ENCODE assay signal across 8 mouse cellular contexts in genomic region chr10:85916498-85917309, GRCm38 (mm10). TPM values are rescaled to one million over a fixed set of nuclear protein-coding genes. Genes with fewer than 3 reads are reported as not detected.
DNase-seq lines count a peak whose midpoint lies in the region; ATAC-seq and TF ChIP-seq lines count a peak whose summit lies in the region.

TSS of gene Prdm4 (minus strand) at chr10:85917142.

- peak; percentile 100 for ATAC-seq in G1E (ENCODE audit: extremely low read depth, insufficient number of reproducible peaks, low FRiP score, poor library complexity, severe bottlenecking)
- ATAC-seq in forebrain, embryonic 16.5 days: peak; percentile 100
- ATAC-seq in lung, embryonic 14.5 days (ENCODE audit: insufficient read depth): peak; percentile 100

- peak within 1 kb of the TSS; percentile 94 for H3K4me3 ChIP-seq in G1E (ENCODE audit: low read depth, low read length)
- peak within 1 kb of the TSS; percentile 95 for H3K4me3 ChIP-seq in forebrain, embryonic 16.5 days (replicated peaks; ENCODE audit: low read length)
- peak within 1 kb of the TSS; percentile 89 for H3K4me3 ChIP-seq in layer of hippocampus, adult 2 months
- H3K4me3 ChIP-seq in lung, embryonic 14.5 days (ENCODE audit: low read depth, low read length): peak within 1 kb of the TSS; percentile 93
- peak within 1 kb of the TSS; percentile 94 for H3K4me3 ChIP-seq in olfactory bulb, adult 2 months (ENCODE audit: insufficient read depth, low read depth, low read length)
- peak within 1 kb of the TSS; percentile 75 for H3K4me3 ChIP-seq in thymus, adult 2 months (ENCODE audit: control insufficient read depth, insufficient read depth, low read length)

- intact Hi-C loops in heart, postnatal 36 days (cut with DNase I): loop anchor here (2.0 to 5.0 kb wide), 2 partner anchors 41 to 44 kb away; partner anchors contain the start of gene Rtcb

- H3K36me3 ChIP-seq in G1E (replicated peaks): peaks cover 32% of the 10 kb centered on the region
- peaks cover 8% of the 10 kb centered on the region for H3K36me3 ChIP-seq in forebrain, embryonic 16.5 days (ENCODE audit: control insufficient read depth, insufficient read depth)
- peaks cover 27% of the 10 kb centered on the region for H3K36me3 ChIP-seq in lung, embryonic 14.5 days (ENCODE audit: insufficient read depth)
- H3K36me3 ChIP-seq in thymus, adult 2 months (ENCODE audit: control insufficient read depth, insufficient read depth, low read length): peaks cover 17% of the 10 kb centered on the region

- H3K9ac ChIP-seq in forebrain, embryonic 16.5 days (replicated peaks; ENCODE audit: low read depth, low read length): peak within 1 kb of the TSS; percentile 88
- H3K9ac ChIP-seq in lung, embryonic 14.5 days: peak within 1 kb of the TSS; percentile 82

- 0 out of 2 replicates have a peak, but pooled peaks have one; percentile 21 for TF ChIP-seq POLR2A in olfactory bulb, adult 2 months (IDR thresholded peaks at IDR 0.05; ENCODE audit: insufficient read depth, low read depth, low read length)
- peak; percentile 50 for TF ChIP-seq POLR2A in thymus, adult 2 months (IDR thresholded peaks at IDR 0.05; ENCODE audit: control insufficient read depth, extremely low read depth, insufficient read depth, low read length, poor library complexity)

- H3K4me1 ChIP-seq in G1E (ENCODE audit: insufficient read depth, low read depth, low read length): peaks cover 21% of the 10 kb centered on the region
- peaks cover 14% of the 10 kb centered on the region for H3K4me1 ChIP-seq in forebrain, embryonic 16.5 days (replicated peaks; ENCODE audit: control insufficient read depth, insufficient read depth, low read length)
- 0 out of 2 replicates have a peak, but pooled peaks cover 4% of the 10 kb centered on the region for H3K4me1 ChIP-seq in lung, embryonic 14.5 days (ENCODE audit: insufficient read depth)
- H3K4me1 ChIP-seq in olfactory bulb, adult 2 months (ENCODE audit: control insufficient read depth, insufficient read depth, low read length): peaks cover 2% of the 10 kb centered on the region; the same call in 1 of the 2 replicates
- no peaks in the 10 kb centered on the region for H3K4me1 ChIP-seq in thymus, adult 2 months (replicated peaks; ENCODE audit: control insufficient read depth, insufficient read depth, low read length)

- H3K4me2 ChIP-seq in forebrain, embryonic 16.5 days (ENCODE audit: low read length): peak within 1 kb of the TSS; percentile 65
- H3K4me2 ChIP-seq in lung, embryonic 14.5 days: peak within 1 kb of the TSS; percentile 81

- peak within 1 kb of the TSS; percentile 83 for H3K27ac ChIP-seq in forebrain, embryonic 16.5 days (ENCODE audit: low read length)
- H3K27ac ChIP-seq in layer of hippocampus, adult 2 months: peak within 1 kb of the TSS; percentile 94
- peak within 1 kb of the TSS; percentile 83 for H3K27ac ChIP-seq in lung, embryonic 14.5 days (ENCODE audit: low read depth)
- H3K27ac ChIP-seq in olfactory bulb, adult 2 months (ENCODE audit: insufficient read depth, low read depth, low read length): no peak within 1 kb of the TSS
- no peak within 1 kb of the TSS for H3K27ac ChIP-seq in thymus, adult 2 months (ENCODE audit: control insufficient read depth, insufficient read depth, low read length)

- no peaks in the 10 kb centered on the region for H3K9me3 ChIP-seq in G1E (replicated peaks)
- no peaks in the 10 kb centered on the region for H3K9me3 ChIP-seq in forebrain, embryonic 16.5 days (ENCODE audit: control insufficient read depth, low read length)
- no peaks in the 10 kb centered on the region for H3K9me3 ChIP-seq in lung, embryonic 14.5 days (ENCODE audit: low read depth, low read length)

- TF ChIP-seq CTCF in G1E (IDR thresholded peaks at IDR 0.05; ENCODE audit: low read depth, low read length): no peak
- TF ChIP-seq CTCF in layer of hippocampus, adult 2 months (conservative IDR thresholded peaks at IDR 0.05): peak; percentile 64
- peak; percentile 48 for TF ChIP-seq CTCF in lung, embryonic 14.5 days (IDR thresholded peaks at IDR 0.05; ENCODE audit: low read depth)
- no peak for TF ChIP-seq CTCF in olfactory bulb, adult 2 months (IDR thresholded peaks at IDR 0.05; ENCODE audit: insufficient read depth, low read depth, low read length)
- peak; percentile 64 for TF ChIP-seq CTCF in thymus, adult 2 months (IDR thresholded peaks at IDR 0.05; ENCODE audit: borderline replicate concordance, control insufficient read depth, extremely low read depth, insufficient read depth, low read length, poor library complexity)

- peaks cover 8% of the 10 kb centered on the region for H3K27me3 ChIP-seq in G1E (ENCODE audit: insufficient read depth, low read length)
- no peaks in the 10 kb centered on the region for H3K27me3 ChIP-seq in forebrain, embryonic 16.5 days (replicated peaks; ENCODE audit: control insufficient read depth, insufficient read depth, low read length)
- no peaks in the 10 kb centered on the region for H3K27me3 ChIP-seq in lung, embryonic 14.5 days (ENCODE audit: insufficient read depth, low read length)
- no peaks in the 10 kb centered on the region for H3K27me3 ChIP-seq in thymus, adult 2 months (ENCODE audit: control insufficient read depth, insufficient read depth, low read length)

- under 1% methylated on average over 69 of the region's 90 CpGs for WGBS in forebrain, embryonic 16.5 days
- WGBS in lung, embryonic 14.5 days: under 1% methylated on average over 83 of the region's 90 CpGs
- under 1% methylated on average over 84 of the region's 90 CpGs for WGBS in olfactory bulb, adult 2 months
- under 1% methylated on average over 88 of the region's 90 CpGs for WGBS in thymus, adult 2 months

- DNase-seq in G1E (ENCODE audit: low spot score): peak; percentile 93
- peak; percentile 95 to 97 for DNase-seq in cerebellum, adult 18-20 months
- DNase-seq in heart, postnatal 36 days: peak; percentile 93
- peak; percentile 95 to 98 for DNase-seq in layer of hippocampus, adult 2 months (ENCODE audit: low spot score in 2 of 2)
- peak; percentile 99 for DNase-seq in lung, embryonic 14.5 days
- DNase-seq in thymus, adult 2 months: peak; percentile 98

RNA-seq across cellular contexts. Expression of gene Prdm4, which starts in this region (rescaled TPM):
- total RNA-seq in G1E (2014; fragmentation: Nextera tagmentation): 39.1 and 41.2 TPM in 2 replicates
- 32.6 and 42.3 TPM in 2 replicates for total RNA-seq in G1E (2017)
- polyA plus RNA-seq in G1E (2012): 10.4 and 14.3 TPM in 2 replicates
- polyA plus RNA-seq in forebrain, embryonic 16.5 days (2015; fragmentation: Nextera tagmentation; extraction: Ambion mirVana): 20.8 and 24.0 TPM in 2 replicates
- total RNA-seq in heart, postnatal 36 days (2021): 10 to 100 TPM; 10.2 to 12.8 TPM
- total RNA-seq in layer of hippocampus, adult 2 months (2021): 10 to 100 TPM; 26.2 to 28.6 TPM
- polyA plus RNA-seq in lung, embryonic 14.5 days (2014; fragmentation: Nextera tagmentation; extraction: Ambion mirVana): 25.0 and 25.6 TPM in 2 replicates
- polyA plus RNA-seq in olfactory bulb, adult 2 months (2012; ENCODE audit: insufficient read depth, insufficient read length, low replicate concordance, missing spikeins): not detected in 2 replicates
- 48.2 and 49.9 TPM in 2 replicates for polyA plus RNA-seq in thymus, adult 2 months (2012; rRNA removed)

Comparison
In these comparisons a context has a peak if more than half of its experiments do, and no peak if none do; other contexts are left out.
1. RNA of gene Prdm4 (polyA plus RNA-seq): 48.2 to 49.9 TPM in thymus, adult 2 months, 25.0 to 25.6 TPM in lung, embryonic 14.5 days, 20.8 to 24.0 TPM in forebrain, embryonic 16.5 days and 10.4 to 14.3 TPM in G1E; not detected in olfactory bulb, adult 2 months; every median in the first group is over 10 times any median in the second.
2. CTCF ChIP-seq: peak in layer of hippocampus, adult 2 months (single experiment), lung, embryonic 14.5 days (single experiment) and thymus, adult 2 months (single experiment); none in G1E (single experiment) and olfactory bulb, adult 2 months (single experiment).
3. H3K27ac ChIP-seq: peak in forebrain, embryonic 16.5 days (single experiment), layer of hippocampus, adult 2 months (single experiment) and lung, embryonic 14.5 days (single experiment); none in olfactory bulb, adult 2 months (single experiment) and thymus, adult 2 months (single experiment).
4. Peak in every context shown above with its lines, with median percentiles within 50 percentile points of each other: ATAC-seq, DNase-seq and H3K4me3 ChIP-seq.